Mouse (Mus musculus) lung, postnatal 0 days (tissue): Measurements from ENCODE around the gene Gatad2a.

Experiments
- CTCF ChIP-seq: IDR thresholded peaks from 2 replicates; pipeline ENCODE4 v1.5.1; 2016; ENCODE audit warnings: antibody characterized with exemption, mild to moderate bottlenecking
- EP300 ChIP-seq: IDR thresholded peaks from 2 replicates; pipeline ENCODE4 v1.6.1; 2016; ENCODE audit warnings: antibody characterized with exemption, mild to moderate bottlenecking, control low read depth

DNA sequence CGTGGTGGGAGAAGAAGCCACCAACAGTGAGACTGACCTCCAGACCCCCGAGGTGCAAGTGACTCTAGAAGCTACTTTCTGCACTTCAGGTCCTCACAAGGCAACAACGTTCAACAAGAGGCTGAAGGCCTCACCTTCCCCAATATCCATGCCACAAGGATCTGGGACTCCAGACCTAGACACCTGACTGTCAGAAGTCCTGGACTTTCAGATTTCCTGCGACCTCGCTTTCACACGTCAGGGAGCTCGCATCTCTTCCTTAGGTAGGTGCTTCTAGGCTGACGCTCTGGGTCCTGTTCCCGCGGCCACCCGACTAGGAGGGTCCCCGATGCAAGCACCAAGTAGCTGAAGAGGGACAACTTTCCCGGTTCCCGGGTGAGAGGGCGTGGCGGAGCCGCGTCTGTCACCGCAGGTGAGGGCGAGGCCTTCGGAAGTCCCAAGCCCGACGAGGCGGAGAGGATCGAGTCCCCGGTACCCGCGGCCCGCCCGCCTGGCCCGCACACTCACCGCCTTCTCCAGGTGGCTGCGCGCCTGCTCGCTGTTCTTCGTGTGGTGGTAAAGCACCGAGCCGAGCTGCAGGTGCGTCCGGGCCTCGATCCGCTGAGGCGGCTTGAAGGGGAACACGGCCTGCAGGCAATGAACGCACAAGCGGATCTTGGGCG is 45.8 kb upstream of the Gatad2a start:
- TF ChIP-seq EP300 = no peak
- TF ChIP-seq CTCF = no peak
